Mouse (Mus musculus) embryonic fibroblast, embryonic 13.5 days (primary cell): ENCODE measurements at regions not wholly inside any gene's neighbourhood (a gene's known extent, or its start where the extent isn't known, plus 50 kb on each side); places are given as distances from the start of the nearest gene placed in this dataset.

Experiments
- H3K27ac ChIP-seq: 2 replicates; pipeline ENCODE4 v1.5.1; 2012; ENCODE audit warnings: low read length, control low read depth, inconsistent platforms; ENCODE audit not compliant: insufficient read depth
- H3K4me1 ChIP-seq: 2 replicates; pipeline ENCODE4 v1.6.1; 2011; ENCODE audit warnings: low read length; ENCODE audit not compliant: control insufficient read depth, insufficient read depth
- H3K4me3 ChIP-seq: 2 replicates; pipeline ENCODE4 v1.5.1; 2011; ENCODE audit warnings: mild to moderate bottlenecking, control low read depth, low read length; ENCODE audit not compliant: insufficient read depth
- CTCF ChIP-seq: IDR thresholded peaks from 2 replicates; pipeline ENCODE4 v1.5.1; 2011; ENCODE audit warnings: mild to moderate bottlenecking, control low read depth, low read length, moderate library complexity, borderline replicate concordance; ENCODE audit not compliant: insufficient read depth
- POLR2A ChIP-seq: IDR thresholded peaks from 2 replicates; pipeline ENCODE4 v1.6.1; 2011; ENCODE audit warnings: low read depth, mild to moderate bottlenecking, control low read depth, low read length, moderate library complexity

DNA sequence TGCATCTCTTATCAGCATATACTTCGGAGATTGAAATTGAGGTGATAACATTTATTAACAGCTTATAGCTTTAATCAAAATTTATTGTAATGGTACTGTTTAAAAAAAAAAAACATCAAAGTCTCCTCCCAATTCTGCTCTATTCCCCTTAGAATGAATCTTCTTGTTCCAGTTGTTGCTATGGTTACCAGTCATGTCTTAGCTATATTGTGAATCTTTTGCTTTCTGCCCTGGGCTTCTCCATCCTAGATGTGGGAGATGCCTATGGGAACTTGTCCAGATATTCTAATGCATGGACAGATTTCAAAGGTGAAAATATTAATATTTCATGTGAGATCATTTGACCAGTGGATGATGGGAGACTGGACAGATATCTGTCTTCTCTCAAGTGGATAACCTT lies 79.5 kb upstream of the Cxadr start:
- H3K27ac ChIP-seq = no peak overlapping the region
- TF ChIP-seq POLR2A = no peak
- no peak for TF ChIP-seq CTCF
- H3K4me3 ChIP-seq = no peak overlapping the region
- no peaks in the 10 kb centered on the region for H3K4me1 ChIP-seq

DNA sequence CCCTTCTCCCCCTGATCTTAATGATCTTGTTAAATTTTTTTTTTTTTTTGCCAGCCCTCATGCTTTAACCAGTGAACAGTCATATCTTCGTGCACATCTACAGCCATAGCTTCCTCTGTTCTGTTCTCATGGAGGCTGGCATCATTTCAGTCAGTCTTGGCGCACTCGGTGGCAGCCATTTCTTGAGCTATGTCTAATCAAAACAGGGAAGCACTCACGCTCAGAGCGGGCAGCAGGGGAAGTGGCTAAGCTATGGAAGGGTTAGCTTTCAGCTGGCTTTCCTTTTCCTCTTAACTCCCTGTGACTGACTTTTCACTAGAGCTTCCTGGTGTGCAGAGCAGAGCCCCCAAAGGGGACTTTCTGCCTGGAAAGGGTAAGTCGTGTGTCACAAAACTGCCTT lies 83.7 kb upstream of the Cxadr start:
- H3K27ac ChIP-seq = no peak overlapping the region
- no peaks in the 10 kb centered on the region for H3K4me1 ChIP-seq
- H3K4me3 ChIP-seq = no peak overlapping the region
- TF ChIP-seq CTCF (no peak), POLR2A (no peak)

DNA sequence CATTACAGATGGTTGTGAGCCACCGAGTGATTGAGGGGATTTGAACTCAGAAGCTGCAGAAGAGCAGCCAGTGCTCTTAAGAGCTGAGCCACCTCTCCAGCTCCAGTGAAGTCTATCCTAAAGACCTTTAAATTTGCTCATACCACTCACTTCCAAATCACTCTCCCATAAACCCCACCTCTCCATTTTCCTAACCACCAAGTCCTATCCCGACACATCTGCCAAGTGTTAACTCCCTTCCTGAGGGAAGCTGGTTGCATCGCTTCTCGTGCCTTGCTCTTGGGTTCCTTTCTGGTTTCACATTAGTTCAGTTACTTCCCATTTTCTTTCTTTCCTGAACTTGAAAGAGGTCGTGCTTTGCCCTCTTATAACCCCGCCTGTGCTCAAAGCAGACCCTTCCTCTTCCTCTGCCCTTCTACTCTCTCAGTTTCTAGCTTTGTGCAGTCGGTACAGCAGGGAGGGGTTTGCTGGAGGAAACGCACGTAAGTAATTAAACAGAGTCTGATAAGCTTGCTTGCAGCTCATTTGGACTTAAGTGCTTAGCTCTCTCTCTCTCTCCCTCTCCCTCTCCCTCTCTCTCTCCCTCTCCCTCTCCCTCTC lies 84.4 kb upstream of the Cxadr start:
- no peak overlapping the region for H3K4me3 ChIP-seq
- H3K4me1 ChIP-seq = no peaks in the 10 kb centered on the region
- no peak overlapping the region for H3K27ac ChIP-seq
- TF ChIP-seq POLR2A (no peak), CTCF (no peak)

GRCm38 (mm10) chr16:78211687-78212086 lies 89.6 kb upstream of the Cxadr start:
- H3K27ac ChIP-seq = no peak overlapping the region
- H3K4me3 ChIP-seq = no peak overlapping the region
- no peaks in the 10 kb centered on the region for H3K4me1 ChIP-seq
- TF ChIP-seq CTCF (no peak), POLR2A (no peak)

DNA sequence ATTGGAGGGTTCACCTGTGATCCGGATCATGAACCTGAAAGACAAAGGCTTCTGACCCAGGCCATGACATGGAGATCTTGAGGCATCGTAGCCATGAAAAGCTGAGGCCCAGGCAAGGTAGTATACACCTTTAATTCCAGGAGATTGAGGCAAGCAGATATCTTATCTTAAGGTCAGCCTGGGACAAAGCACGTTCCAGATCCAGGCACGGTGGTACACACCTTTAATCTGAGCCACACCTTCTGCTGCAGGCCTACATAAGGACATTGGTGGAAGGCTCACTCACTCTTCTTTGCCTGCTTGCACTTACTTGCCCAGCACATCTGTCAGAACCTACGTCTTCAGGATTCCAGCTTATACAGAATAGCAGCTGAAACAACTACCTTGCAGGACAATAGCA lies 93.0 kb upstream of the Cxadr start:
- no peak for TF ChIP-seq CTCF
- TF ChIP-seq POLR2A = no peak
- no peaks in the 10 kb centered on the region for H3K4me1 ChIP-seq
- H3K4me3 ChIP-seq = no peak overlapping the region
- no peak overlapping the region for H3K27ac ChIP-seq

DNA sequence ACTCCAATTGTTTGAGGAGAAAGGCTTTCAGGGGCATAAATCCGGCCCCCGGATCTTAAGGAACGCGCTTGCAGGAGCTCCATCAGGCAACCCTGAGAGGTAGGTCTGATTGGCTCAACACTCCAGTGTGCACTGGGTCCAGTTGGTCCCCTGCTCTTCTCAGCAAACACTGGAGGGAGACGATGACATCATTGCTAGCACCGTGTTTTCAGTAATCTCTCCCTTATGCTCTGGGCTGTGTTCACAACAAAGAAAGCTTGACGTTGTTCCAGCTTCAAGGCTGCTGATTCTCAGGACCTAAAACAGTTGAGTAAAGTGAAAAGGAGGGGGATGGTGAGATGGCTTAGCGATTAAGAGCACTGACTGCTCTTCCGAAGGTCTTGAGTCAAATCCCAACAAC lies 97.0 kb upstream of the Cxadr start:
- Histone ChIP-seq H3K27ac (no peak overlapping the region), H3K4me3 (no peak overlapping the region), H3K4me1 (0 out of 2 replicates have a peak, but pooled peaks cover 1% of the 10 kb centered on the region)
- TF ChIP-seq CTCF (no peak), POLR2A (no peak)

DNA sequence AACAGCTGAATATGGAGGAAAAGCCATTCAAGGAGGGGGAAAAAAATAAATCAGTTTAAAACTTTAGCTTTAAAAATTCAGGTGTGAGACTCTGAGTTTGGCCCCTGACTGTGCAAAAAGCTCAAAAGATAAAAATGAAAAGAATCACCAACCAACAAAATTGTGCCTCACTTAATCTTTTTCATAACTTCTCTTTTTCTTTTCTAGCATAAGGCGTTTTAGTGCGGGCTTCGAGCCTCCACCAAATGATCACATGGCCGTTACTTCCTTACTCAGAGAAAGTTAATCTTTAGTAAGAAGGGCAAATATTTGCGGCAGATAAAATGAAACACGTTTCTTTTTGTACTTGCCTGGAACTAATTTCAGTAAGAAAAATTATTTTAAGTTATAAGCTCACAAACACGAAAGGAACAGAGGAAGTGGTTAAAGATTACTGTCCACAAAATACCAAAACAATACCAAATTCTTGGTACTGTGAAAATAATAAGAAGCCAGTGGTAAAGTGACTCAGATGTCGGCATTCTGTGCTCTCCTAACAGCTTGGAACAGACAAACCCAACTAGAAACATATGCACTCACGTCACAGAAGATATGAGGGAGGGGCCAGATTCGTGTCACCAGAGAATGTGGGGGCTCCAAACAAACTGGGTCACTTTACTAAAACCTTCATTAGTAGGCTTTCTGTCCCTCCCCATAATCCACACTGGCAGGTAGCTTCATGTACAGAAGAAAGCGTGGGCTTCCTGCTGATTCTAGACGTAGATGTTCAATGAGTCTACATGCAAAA lies 101.1 kb upstream of the Cxadr start:
- 0 out of 2 replicates have a peak, but pooled peaks cover 3% of the 10 kb centered on the region for H3K4me1 ChIP-seq
- TF ChIP-seq CTCF = no peak
- no peak for TF ChIP-seq POLR2A
- peak overlapping the region; percentile 69; the same call in 1 of the 2 replicates for H3K27ac ChIP-seq
- H3K4me3 ChIP-seq = no peak overlapping the region

GRCm38 (mm10) chr16:78199252-78199651 lies 102.0 kb upstream of the Cxadr start:
- no peak for TF ChIP-seq POLR2A
- no peak for TF ChIP-seq CTCF
- Histone ChIP-seq H3K4me1 (0 out of 2 replicates have a peak, but pooled peaks cover 3% of the 10 kb centered on the region), H3K4me3 (no peak overlapping the region), H3K27ac (no peak overlapping the region)

DNA sequence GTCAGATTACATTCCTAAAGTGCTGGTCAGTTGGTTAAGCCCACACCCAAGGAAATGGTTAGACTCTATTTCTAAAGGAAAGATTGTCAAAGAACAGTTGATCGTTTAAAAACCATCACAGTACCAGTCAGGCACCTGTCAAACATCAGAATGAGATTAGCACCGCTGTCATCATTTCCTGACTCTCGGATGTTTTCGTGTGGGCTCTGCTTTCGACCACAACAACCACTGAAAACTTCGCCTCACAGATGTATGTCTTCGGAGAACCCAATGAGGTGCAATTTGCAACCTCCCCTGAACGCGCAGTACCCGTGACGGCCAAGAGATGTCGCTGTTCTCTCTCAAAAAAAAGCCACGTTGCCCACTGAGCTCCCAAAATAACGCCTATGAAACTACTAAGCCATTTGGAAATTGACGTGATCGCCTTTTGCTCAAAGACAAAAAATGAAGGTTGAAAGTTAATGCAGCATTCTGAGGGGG lies 102.6 kb upstream of the Cxadr start:
- no peak overlapping the region for H3K27ac ChIP-seq
- H3K4me3 ChIP-seq = no peak overlapping the region
- 0 out of 2 replicates have a peak, but pooled peaks cover 3% of the 10 kb centered on the region for H3K4me1 ChIP-seq
- no peak for TF ChIP-seq POLR2A
- peak; percentile 74 for TF ChIP-seq CTCF
